In genomic region chr3:89421810-89422473, GRCm38 (mm10) we compare ENCODE assay signal across 8 mouse cellular contexts. TPM values are rescaled to one million over a fixed set of nuclear protein-coding genes. Genes with fewer than 3 reads are reported as not detected.
DNase-seq lines count a peak whose midpoint lies in the region; ATAC-seq and TF ChIP-seq lines count a peak whose summit lies in the region.

No protein-coding gene starts in this region.

- H3K36me3 ChIP-seq in kidney, embryonic 15.5 days = peaks cover 34% of the 10 kb centered on the region
- peaks cover 40% of the 10 kb centered on the region for H3K36me3 ChIP-seq in embryonic facial prominence, embryonic 10.5 days (replicated peaks)
- peaks cover 14% of the 10 kb centered on the region for H3K36me3 ChIP-seq in hindbrain, embryonic 12.5 days
- H3K36me3 ChIP-seq in liver, postnatal 0 days (replicated peaks; ENCODE audit: insufficient read depth, low read length) = peaks cover 31% of the 10 kb centered on the region
- H3K36me3 ChIP-seq in stomach, postnatal 0 days (ENCODE audit: control insufficient read depth, insufficient read depth, low read length) = peaks cover 10% of the 10 kb centered on the region

- peak overlapping the region; percentile 100 for H3K27ac ChIP-seq in kidney, embryonic 15.5 days
- H3K27ac ChIP-seq in embryonic facial prominence, embryonic 10.5 days (replicated peaks) = peak overlapping the region; percentile 89
- peak overlapping the region; percentile 67 for H3K27ac ChIP-seq in hindbrain, embryonic 12.5 days
- H3K27ac ChIP-seq in liver, postnatal 0 days (ENCODE audit: low read depth) = peak overlapping the region; percentile 75
- peak overlapping the region; percentile 86 for H3K27ac ChIP-seq in stomach, postnatal 0 days (replicated peaks)

- ATAC-seq in kidney, embryonic 15.5 days (replicated peaks; ENCODE audit: low FRiP score) = no peak
- no peak for ATAC-seq in hindbrain, embryonic 12.5 days (ENCODE audit: low FRiP score)
- no peak for ATAC-seq in liver, postnatal 0 days
- no peak for ATAC-seq in stomach, postnatal 0 days (ENCODE audit: low FRiP score, low TSS enrichment)

- peaks cover 63% of the 10 kb centered on the region for H3K4me1 ChIP-seq in kidney, embryonic 15.5 days
- H3K4me1 ChIP-seq in embryonic facial prominence, embryonic 10.5 days = peaks cover 54% of the 10 kb centered on the region
- peaks cover 39% of the 10 kb centered on the region for H3K4me1 ChIP-seq in hindbrain, embryonic 12.5 days
- H3K4me1 ChIP-seq in liver, postnatal 0 days (ENCODE audit: insufficient read depth) = peaks cover 57% of the 10 kb centered on the region
- H3K4me1 ChIP-seq in stomach, postnatal 0 days (replicated peaks; ENCODE audit: control insufficient read depth, insufficient read depth) = peaks cover 6% of the 10 kb centered on the region

- WGBS in kidney, embryonic 15.5 days = 2% methylated on average over 22 of the region's 22 CpGs
- 5% methylated on average over 22 of the region's 22 CpGs for WGBS in embryonic facial prominence, embryonic 10.5 days
- 5% methylated on average over 21 of the region's 22 CpGs for WGBS in hindbrain, embryonic 12.5 days
- WGBS in liver, postnatal 0 days (ENCODE audit: insufficient replicate concordance) = 31% methylated on average over 22 of the region's 22 CpGs
- 10% methylated on average over 22 of the region's 22 CpGs for WGBS in stomach, postnatal 0 days

- peak overlapping the region; percentile 89 for H3K4me2 ChIP-seq in kidney, embryonic 15.5 days
- H3K4me2 ChIP-seq in hindbrain, embryonic 12.5 days (replicated peaks) = peak overlapping the region; percentile 65
- peak overlapping the region; percentile 96 for H3K4me2 ChIP-seq in liver, postnatal 0 days (ENCODE audit: low read depth, low read length)
- peak overlapping the region; percentile 73 for H3K4me2 ChIP-seq in stomach, postnatal 0 days (replicated peaks; ENCODE audit: low read depth)

- peak overlapping the region; percentile 64 for H3K9ac ChIP-seq in kidney, embryonic 15.5 days
- peak overlapping the region; percentile 64 for H3K9ac ChIP-seq in hindbrain, embryonic 12.5 days
- peak overlapping the region; percentile 46 for H3K9ac ChIP-seq in liver, postnatal 0 days (replicated peaks)
- peak overlapping the region; percentile 74 for H3K9ac ChIP-seq in stomach, postnatal 0 days (ENCODE audit: low read length)

- no peak for TF ChIP-seq EP300 in liver, postnatal 0 days (IDR thresholded peaks at IDR 0.05; ENCODE audit: low read depth)
- no peak for TF ChIP-seq EP300 in stomach, postnatal 0 days (optimal IDR thresholded peaks at IDR 0.05)

- H3K4me3 ChIP-seq in kidney, embryonic 15.5 days (replicated peaks) = peak overlapping the region; percentile 71
- H3K4me3 ChIP-seq in embryonic facial prominence, embryonic 10.5 days = peak overlapping the region; percentile 65
- peak overlapping the region; percentile 38 for H3K4me3 ChIP-seq in hindbrain, embryonic 12.5 days
- peak overlapping the region; percentile 67 for H3K4me3 ChIP-seq in liver, postnatal 0 days (ENCODE audit: low read depth, low read length)
- peak overlapping the region; percentile 53 for H3K4me3 ChIP-seq in stomach, postnatal 0 days (ENCODE audit: low read depth, low read length)

- no peak for DNase-seq in kidney, adult 11 months
- DNase-seq in embryonic facial prominence, embryonic 10.5 days (ENCODE audit: low spot score) = peak; percentile 32
- peak; percentile 24 for DNase-seq in liver, postnatal 0 days
- DNase-seq in stomach, postnatal 0 days (ENCODE audit: low spot score) = no peak
- DNase-seq in frontal cortex, postnatal 10 days (ENCODE audit: low spot score in 2 of 2) = no peak
- DNase-seq in left cerebral cortex, adult 8-10 months (ENCODE audit: low spot score in 2 of 2) = no peak

- H3K27me3 ChIP-seq in kidney, embryonic 15.5 days = no peaks in the 10 kb centered on the region
- H3K27me3 ChIP-seq in embryonic facial prominence, embryonic 10.5 days (replicated peaks; ENCODE audit: low read depth, poor library complexity, severe bottlenecking) = no peaks in the 10 kb centered on the region
- H3K27me3 ChIP-seq in hindbrain, embryonic 12.5 days = no peaks in the 10 kb centered on the region
- H3K27me3 ChIP-seq in liver, postnatal 0 days (ENCODE audit: insufficient read depth, low read length) = no peaks in the 10 kb centered on the region
- H3K27me3 ChIP-seq in stomach, postnatal 0 days (ENCODE audit: control insufficient read depth, insufficient read depth, low read length) = no peaks in the 10 kb centered on the region

- H3K9me3 ChIP-seq in kidney, embryonic 15.5 days (replicated peaks) = no peaks in the 10 kb centered on the region
- no peaks in the 10 kb centered on the region for H3K9me3 ChIP-seq in embryonic facial prominence, embryonic 10.5 days
- no peaks in the 10 kb centered on the region for H3K9me3 ChIP-seq in hindbrain, embryonic 12.5 days (replicated peaks)
- H3K9me3 ChIP-seq in liver, postnatal 0 days (ENCODE audit: low read length) = no peaks in the 10 kb centered on the region
- H3K9me3 ChIP-seq in stomach, postnatal 0 days (ENCODE audit: control insufficient read depth, low read length) = no peaks in the 10 kb centered on the region

- no peak for TF ChIP-seq CTCF in liver, postnatal 0 days (IDR thresholded peaks at IDR 0.05; ENCODE audit: low read depth)
- no peak for TF ChIP-seq CTCF in stomach, postnatal 0 days (IDR thresholded peaks at IDR 0.05; ENCODE audit: low read depth)

RNA-seq across cellular contexts. Expression of gene Shc1, which starts 3.7 kb away (rescaled TPM):
- 97.1 and 105 TPM in 2 replicates for polyA plus RNA-seq in kidney, embryonic 15.5 days (2015; fragmentation: Nextera tagmentation; extraction: Ambion mirVana)
- polyA plus RNA-seq in embryonic facial prominence, embryonic 10.5 days (2016; fragmentation: Nextera tagmentation; extraction: Ambion mirVana) = 82.0 and 82.1 TPM in 2 replicates
- polyA plus RNA-seq in hindbrain, embryonic 12.5 days (2016; fragmentation: Nextera tagmentation; extraction: Ambion mirVana) = 54.8 and 61.2 TPM in 2 replicates
- 23.8 and 24.7 TPM in 2 replicates for polyA plus RNA-seq in liver, postnatal 0 days (2015; fragmentation: Nextera tagmentation; extraction: Ambion mirVana)
- 42.6 and 49.0 TPM in 2 replicates for polyA plus RNA-seq in stomach, postnatal 0 days (2015; fragmentation: Nextera tagmentation; extraction: Ambion mirVana)
- 10 to 100 TPM; 15.1 to 18.7 (median 17.3) TPM for total RNA-seq in left cerebral cortex, adult 8-10 months (2022)

RNA-seq across cellular contexts. Expression of gene Cks1b, which starts 3.8 kb away (rescaled TPM):
- 518 and 559 TPM in 2 replicates for polyA plus RNA-seq in kidney, embryonic 15.5 days (2015; fragmentation: Nextera tagmentation; extraction: Ambion mirVana)
- 786 and 805 TPM in 2 replicates for polyA plus RNA-seq in embryonic facial prominence, embryonic 10.5 days (2016; fragmentation: Nextera tagmentation; extraction: Ambion mirVana)
- 249 and 274 TPM in 2 replicates for polyA plus RNA-seq in hindbrain, embryonic 12.5 days (2016; fragmentation: Nextera tagmentation; extraction: Ambion mirVana)
- polyA plus RNA-seq in liver, postnatal 0 days (2015; fragmentation: Nextera tagmentation; extraction: Ambion mirVana) = 130 and 141 TPM in 2 replicates
- polyA plus RNA-seq in stomach, postnatal 0 days (2015; fragmentation: Nextera tagmentation; extraction: Ambion mirVana) = 158 and 179 TPM in 2 replicates
- total RNA-seq in left cerebral cortex, adult 8-10 months (2022) = 1 to 10 TPM; 2.4 to 3.5 (median 2.8) TPM

RNA-seq across cellular contexts. Expression of gene Pygo2, which starts 8.1 kb away (rescaled TPM):
- 38.3 and 43.5 TPM in 2 replicates for polyA plus RNA-seq in kidney, embryonic 15.5 days (2015; fragmentation: Nextera tagmentation; extraction: Ambion mirVana)
- polyA plus RNA-seq in embryonic facial prominence, embryonic 10.5 days (2016; fragmentation: Nextera tagmentation; extraction: Ambion mirVana) = 47.4 and 48.9 TPM in 2 replicates
- polyA plus RNA-seq in hindbrain, embryonic 12.5 days (2016; fragmentation: Nextera tagmentation; extraction: Ambion mirVana) = 63.8 and 66.1 TPM in 2 replicates
- polyA plus RNA-seq in liver, postnatal 0 days (2015; fragmentation: Nextera tagmentation; extraction: Ambion mirVana) = 5.9 and 6.9 TPM in 2 replicates
- 18.0 and 21.3 TPM in 2 replicates for polyA plus RNA-seq in stomach, postnatal 0 days (2015; fragmentation: Nextera tagmentation; extraction: Ambion mirVana)
- total RNA-seq in left cerebral cortex, adult 8-10 months (2022) = 10 to 100 TPM; 44.0 to 57.4 (median 48.8) TPM

RNA-seq across cellular contexts. Expression of gene Flad1, which starts 10.3 kb away (rescaled TPM):
- polyA plus RNA-seq in kidney, embryonic 15.5 days (2015; fragmentation: Nextera tagmentation; extraction: Ambion mirVana) = 29.4 and 31.4 TPM in 2 replicates
- 25.3 and 28.2 TPM in 2 replicates for polyA plus RNA-seq in embryonic facial prominence, embryonic 10.5 days (2016; fragmentation: Nextera tagmentation; extraction: Ambion mirVana)
- 36.1 and 36.9 TPM in 2 replicates for polyA plus RNA-seq in hindbrain, embryonic 12.5 days (2016; fragmentation: Nextera tagmentation; extraction: Ambion mirVana)
- 18.8 and 20.0 TPM in 2 replicates for polyA plus RNA-seq in liver, postnatal 0 days (2015; fragmentation: Nextera tagmentation; extraction: Ambion mirVana)
- polyA plus RNA-seq in stomach, postnatal 0 days (2015; fragmentation: Nextera tagmentation; extraction: Ambion mirVana) = 20.9 and 22.6 TPM in 2 replicates
- total RNA-seq in left cerebral cortex, adult 8-10 months (2022) = 10 to 100 TPM; 30.8 to 39.9 (median 35.6) TPM

RNA-seq across cellular contexts. Expression of gene Pbxip1, which starts 14.6 kb away (rescaled TPM):
- polyA plus RNA-seq in kidney, embryonic 15.5 days (2015; fragmentation: Nextera tagmentation; extraction: Ambion mirVana) = 39.6 and 39.7 TPM in 2 replicates
- 17.5 and 20.1 TPM in 2 replicates for polyA plus RNA-seq in embryonic facial prominence, embryonic 10.5 days (2016; fragmentation: Nextera tagmentation; extraction: Ambion mirVana)
- 25.3 and 26.2 TPM in 2 replicates for polyA plus RNA-seq in hindbrain, embryonic 12.5 days (2016; fragmentation: Nextera tagmentation; extraction: Ambion mirVana)
- 9.4 and 9.8 TPM in 2 replicates for polyA plus RNA-seq in liver, postnatal 0 days (2015; fragmentation: Nextera tagmentation; extraction: Ambion mirVana)
- polyA plus RNA-seq in stomach, postnatal 0 days (2015; fragmentation: Nextera tagmentation; extraction: Ambion mirVana) = 48.4 and 48.6 TPM in 2 replicates
- total RNA-seq in left cerebral cortex, adult 8-10 months (2022) = 10 to 100 TPM; 33.6 to 51.4 (median 41.9) TPM

Comparison
In these comparisons a context has a peak if more than half of its experiments do, and no peak if none do; other contexts are left out.
1. DNase-seq: peak in embryonic facial prominence, embryonic 10.5 days (single experiment) and liver, postnatal 0 days (single experiment); none in kidney, adult 11 months (single experiment), stomach, postnatal 0 days (single experiment), frontal cortex, postnatal 10 days (0 of 2) and left cerebral cortex, adult 8-10 months (0 of 2).
2. Peak in every context shown above with its lines, with median percentiles within 50 percentile points of each other: H3K27ac ChIP-seq, H3K4me2 ChIP-seq, H3K4me3 ChIP-seq and H3K9ac ChIP-seq.